Mouse (Mus musculus): Measurements from ENCODE around the gene Hmga1. TPM values are rescaled to one million over a fixed set of nuclear protein-coding genes. Genes with fewer than 3 reads are reported as not detected.

Gene Hmga1
- polyA plus RNA-seq, 1 experiment from 2014 or later: 142 TPM

DNA sequence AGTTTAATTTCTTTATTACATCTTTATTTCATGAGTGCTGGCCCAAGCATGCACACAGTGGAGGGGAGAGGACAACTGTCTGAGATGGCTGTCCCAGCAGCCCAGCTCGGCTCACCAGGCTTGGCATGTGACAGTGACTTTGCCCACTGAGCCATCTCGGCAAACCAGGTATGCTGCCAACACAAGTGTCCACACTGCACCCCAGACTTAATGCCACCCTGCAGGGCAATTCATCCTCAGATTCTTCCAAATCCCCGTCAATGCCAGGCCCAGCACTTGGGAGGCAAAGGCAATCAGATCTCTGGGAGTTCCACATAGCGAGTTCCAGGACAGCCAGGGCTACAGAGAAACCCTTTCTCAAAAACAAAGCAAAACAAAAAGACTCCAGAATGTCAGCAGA is 56.7 kb downstream of the Hmga1 start:
- peaks cover 14% of the 10 kb centered on the region; the same call in 1 of the 2 replicates for H3K36me3 ChIP-seq (ENCODE audit: control insufficient read depth, insufficient read depth, low read length)
- H3K9ac ChIP-seq (ENCODE audit: low read depth, low read length): no peak overlapping the region
- H3K27me3 ChIP-seq (replicated peaks; ENCODE audit: control insufficient read depth, insufficient read depth, low read length): no peaks in the 10 kb centered on the region
- 0 out of 2 replicates have a peak, but pooled peaks cover 5% of the 10 kb centered on the region for H3K9me3 ChIP-seq (ENCODE audit: control insufficient read depth, low read length)
- no peak for ATAC-seq (ENCODE audit: low read depth)
- H3K4me1 ChIP-seq (ENCODE audit: control insufficient read depth, insufficient read depth, low read length): no peaks in the 10 kb centered on the region
- 85% methylated on average over 4 of the region's 4 CpGs for WGBS
- DNase-seq (ENCODE audit: low spot score): no peak
- H3K4me3 ChIP-seq (ENCODE audit: low read depth, low read length): no peak overlapping the region
- no peak overlapping the region for H3K4me2 ChIP-seq (ENCODE audit: low read depth, low read length)
- H3K27ac ChIP-seq (replicated peaks; ENCODE audit: low read depth, low read length): no peak overlapping the region

Other genes with a start within 250 kb of the Hmga1 start
- 0.97 and 1.2 TPM in 2 replicates for gene Grm4, start 35.1 kb upstream of the Hmga1 start, polyA plus RNA-seq (2014; fragmentation: Nextera tagmentation; extraction: Ambion mirVana)
- gene AI413582, start 9.3 kb downstream of the Hmga1 start, polyA plus RNA-seq (2014; fragmentation: Nextera tagmentation; extraction: Ambion mirVana): 28.8 and 29.3 TPM in 2 replicates
- gene Nudt3, start 67.0 kb downstream of the Hmga1 start, polyA plus RNA-seq (2014; fragmentation: Nextera tagmentation; extraction: Ambion mirVana): 37.4 and 38.1 TPM in 2 replicates
- not detected in 2 replicates for gene RPS10-NUDT3, start 78.7 kb downstream of the Hmga1 start, polyA plus RNA-seq (2014; fragmentation: Nextera tagmentation; extraction: Ambion mirVana)
- 1,119 and 1,122 TPM in 2 replicates for gene Rps10, start 80.2 kb downstream of the Hmga1 start, polyA plus RNA-seq (2014; fragmentation: Nextera tagmentation; extraction: Ambion mirVana)
- 4.4 and 6.1 TPM in 2 replicates for gene Pacsin1, start 99.0 kb downstream of the Hmga1 start, polyA plus RNA-seq (2014; fragmentation: Nextera tagmentation; extraction: Ambion mirVana)
- 0.26 and 1.6 TPM in 2 replicates for gene Spdef, start 172.5 kb downstream of the Hmga1 start, polyA plus RNA-seq (2014; fragmentation: Nextera tagmentation; extraction: Ambion mirVana)

Data from embryonic facial prominence, embryonic 14.5 days (tissue).